Mouse (Mus musculus): Measurements from ENCODE around the gene Tpsb2.

Gene Tpsb2

GRCm38 (mm10) chr17:25405224-25405895, 39.3 kb downstream of the Tpsb2 start:
- no peak for DNase-seq (ENCODE audit: extremely low read depth, insufficient read length, low spot score)

- no peak for DNase-seq (ENCODE audit: extremely low read depth, insufficient read length, low spot score)
Observed at GRCm38 (mm10) chr17:25406011-25406441, 39.9 kb downstream of the Tpsb2 start.

GRCm38 (mm10) chr17:25407352-25407751, 41.2 kb downstream of the Tpsb2 start:
- no peak for DNase-seq (ENCODE audit: extremely low read depth, insufficient read length, low spot score)

DNA sequence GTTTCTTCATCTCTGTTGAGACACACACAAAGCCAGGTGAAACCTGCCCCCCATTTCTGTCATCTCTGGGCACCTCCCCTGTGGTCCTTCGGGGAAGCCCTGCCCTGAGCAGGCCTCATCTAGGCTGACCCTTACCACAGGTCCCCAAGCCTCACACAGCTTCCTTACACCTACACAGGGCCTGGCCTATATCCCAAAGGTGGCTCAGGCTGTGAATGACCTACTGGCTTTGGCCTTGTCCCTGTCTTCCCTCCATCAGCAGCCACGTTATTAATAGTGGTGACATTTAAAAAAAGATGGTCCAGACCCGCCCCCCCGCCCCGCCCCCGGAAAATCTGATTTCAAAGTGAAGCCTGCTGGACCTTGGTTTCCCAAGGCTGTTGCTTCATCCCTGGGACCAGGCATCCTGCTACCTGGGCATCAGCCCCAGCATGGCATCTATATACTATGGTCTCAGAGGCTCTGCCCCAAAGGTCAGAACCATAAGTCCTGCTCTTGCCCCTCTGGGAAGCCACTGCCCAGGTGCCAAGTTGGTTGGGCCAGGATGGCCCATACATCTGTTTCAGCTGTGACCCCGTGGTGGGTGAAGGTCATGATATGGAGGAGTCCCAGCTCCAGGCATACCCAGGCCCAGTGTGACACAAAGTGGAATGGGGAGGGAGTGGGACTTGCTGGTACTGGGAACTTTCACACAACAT, 42.3 kb downstream of the Tpsb2 start:
- no peak for DNase-seq (ENCODE audit: extremely low read depth, insufficient read length, low spot score)

DNA sequence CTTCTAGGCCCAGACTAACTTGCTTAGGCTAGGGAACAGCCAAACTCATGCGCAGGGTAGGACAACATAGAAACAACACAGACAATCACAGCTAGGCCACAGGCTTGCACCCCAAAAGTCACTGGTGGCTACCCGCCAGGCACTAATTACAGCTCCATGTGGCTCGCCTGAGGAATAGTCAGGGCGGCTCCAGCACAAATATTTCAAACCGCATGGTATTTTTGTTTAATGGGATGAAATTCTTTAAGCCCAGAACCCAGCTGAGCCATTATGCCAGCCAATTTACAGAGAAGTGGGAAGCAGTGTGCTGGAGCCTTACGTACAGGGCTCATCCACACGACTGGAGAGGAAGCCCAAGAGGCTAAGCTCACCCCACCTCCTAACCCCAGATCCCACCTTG, 43.5 kb downstream of the Tpsb2 start:
- DNase-seq (ENCODE audit: extremely low read depth, insufficient read length, low spot score), result no peak

GRCm38 (mm10) chr17:25410180-25410579, 44.1 kb downstream of the Tpsb2 start:
- DNase-seq (ENCODE audit: extremely low read depth, insufficient read length, low spot score), result no peak

- DNase-seq (ENCODE audit: extremely low read depth, insufficient read length, low spot score), result no peak
Observed at GRCm38 (mm10) chr17:25410786-25411185, 44.7 kb downstream of the Tpsb2 start.

DNA sequence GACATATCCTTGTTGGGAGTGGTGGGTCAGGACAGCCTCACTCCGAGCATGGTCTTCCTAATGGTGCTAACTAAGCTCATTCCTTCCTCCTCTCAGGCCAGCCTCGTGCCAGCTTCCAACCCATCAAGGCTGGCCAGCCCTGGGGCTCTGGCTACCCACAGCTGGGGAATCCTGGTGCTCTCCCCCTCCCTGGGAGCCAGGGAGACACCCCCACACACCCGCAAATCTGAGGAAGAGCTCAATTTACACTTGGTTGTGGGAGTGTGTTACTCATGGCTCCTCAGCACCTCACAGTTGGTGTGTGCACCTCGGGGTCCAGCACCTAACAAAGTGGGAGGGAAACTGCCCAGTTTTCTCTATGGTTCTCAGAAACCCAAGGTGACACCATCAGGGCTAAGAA, 45.1 kb downstream of the Tpsb2 start:
- no peak for DNase-seq (ENCODE audit: extremely low read depth, insufficient read length, low spot score)

- no peak for DNase-seq (ENCODE audit: extremely low read depth, insufficient read length, low spot score)
Observed at GRCm38 (mm10) chr17:25414209-25414608, 48.1 kb downstream of the Tpsb2 start.

- no peak for DNase-seq (ENCODE audit: extremely low read depth, insufficient read length, low spot score)
Observed at GRCm38 (mm10) chr17:25414917-25415316, 48.8 kb downstream of the Tpsb2 start.

DNA sequence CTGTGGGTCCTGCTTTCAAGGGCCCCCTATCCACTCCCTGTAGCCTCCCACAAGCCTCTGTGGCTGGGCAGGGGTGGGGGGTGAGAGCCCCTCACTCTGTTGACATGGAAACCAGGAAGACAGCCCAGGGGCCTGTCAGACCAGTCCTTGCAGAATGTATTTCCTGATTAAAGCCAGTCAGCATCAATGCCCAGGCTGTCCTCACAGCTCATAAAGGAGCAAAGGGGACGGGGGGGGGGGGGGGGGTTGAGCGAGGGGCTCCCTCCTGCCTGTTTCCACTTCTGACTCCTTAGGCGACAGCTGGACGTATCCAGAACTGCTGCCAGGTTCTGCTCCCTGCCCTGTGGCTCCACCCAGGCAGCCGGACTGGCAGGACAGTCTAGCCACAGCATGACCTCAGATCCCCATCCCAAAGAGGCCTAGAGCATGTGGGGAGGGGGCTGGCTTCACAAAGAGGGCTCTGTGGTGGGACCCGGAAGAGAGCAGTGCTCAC, 49.4 kb downstream of the Tpsb2 start:
- DNase-seq (ENCODE audit: extremely low read depth, insufficient read length, low spot score), result no peak

- no peak for DNase-seq (ENCODE audit: extremely low read depth, insufficient read length, low spot score)
Observed at GRCm38 (mm10) chr17:25416219-25416618, 50.1 kb downstream of the Tpsb2 start.

- no peak for DNase-seq (ENCODE audit: extremely low read depth, insufficient read length, low spot score)
Observed at GRCm38 (mm10) chr17:25417990-25418389, 51.9 kb downstream of the Tpsb2 start.
